8 mouse cellular contexts compared by ENCODE assay signal in the genomic region with DNA sequence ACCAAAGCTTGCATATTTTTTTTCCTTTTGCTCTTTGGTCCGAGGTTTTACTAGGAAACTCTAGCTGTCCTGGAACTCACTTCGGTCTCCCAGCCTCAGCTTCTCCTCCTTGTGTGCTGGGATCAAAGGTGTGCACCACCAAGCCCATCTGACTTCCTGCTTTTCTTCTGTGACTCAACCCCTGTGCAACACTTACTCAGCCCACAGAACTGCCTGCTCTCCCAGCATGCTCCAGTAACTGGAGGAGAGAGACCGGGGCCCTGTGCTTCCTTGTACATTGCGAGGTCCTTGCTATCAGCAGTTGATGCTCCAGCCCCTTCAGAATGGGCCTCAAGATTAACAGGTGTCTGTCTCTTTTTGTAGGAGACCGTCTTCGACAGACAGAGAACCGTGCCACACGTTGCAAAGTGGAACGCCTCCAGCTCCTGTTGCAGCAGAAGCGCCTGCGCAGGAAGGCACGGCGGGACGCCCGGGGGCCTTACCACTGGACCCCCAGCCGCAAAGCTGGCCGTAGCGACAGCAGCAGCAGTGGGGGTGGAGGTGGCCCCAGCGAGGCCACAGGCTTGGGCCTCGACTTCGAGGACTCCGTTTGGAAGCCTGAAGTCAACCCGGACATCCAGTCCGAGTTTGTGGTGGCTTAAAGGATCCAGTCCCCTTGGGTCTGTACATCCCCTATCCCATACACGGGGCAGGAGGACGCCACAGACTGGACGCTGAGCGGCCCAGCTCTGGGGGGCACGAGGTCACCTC. TPM values are rescaled to one million over a fixed set of nuclear protein-coding genes. Genes with fewer than 3 reads are reported as not detected.
DNase-seq lines count a peak whose midpoint lies in the region; ATAC-seq lines count a peak whose summit lies in the region.

No protein-coding gene starts in this region.

- ATAC-seq in heart, embryonic 11.5 days (replicated peaks; ENCODE audit: insufficient number of reproducible peaks, low FRiP score, low TSS enrichment) = no peak
- no peak for ATAC-seq in forebrain, embryonic 12.5 days (ENCODE audit: low FRiP score)
- ATAC-seq in limb, embryonic 15.5 days (ENCODE audit: insufficient number of reproducible peaks, low FRiP score, low TSS enrichment, low read depth) = no peak

- H3K27me3 ChIP-seq in heart, embryonic 11.5 days (ENCODE audit: control insufficient read depth, insufficient read depth, low read length) = no peaks in the 10 kb centered on the region
- H3K27me3 ChIP-seq in forebrain, embryonic 12.5 days = no peaks in the 10 kb centered on the region
- no peaks in the 10 kb centered on the region for H3K27me3 ChIP-seq in limb, embryonic 15.5 days

- peak overlapping the region; percentile 57 for H3K27ac ChIP-seq in heart, embryonic 11.5 days (ENCODE audit: low read depth, low read length)
- peak overlapping the region; percentile 61 for H3K27ac ChIP-seq in forebrain, embryonic 12.5 days
- peak overlapping the region; percentile 77 for H3K27ac ChIP-seq in limb, embryonic 15.5 days

- DNase-seq in heart, adult 8-10 months (ENCODE audit: low spot score) = no peak
- DNase-seq in 416B (ENCODE audit: low read depth) = peak; percentile 57
- DNase-seq in cerebellum, postnatal 36 days = no peak
- DNase-seq in layer of hippocampus, adult 9-11 months = no peak
- DNase-seq in ovary, postnatal 10 days (ENCODE audit: low spot score) = no peak

- H3K36me3 ChIP-seq in heart, embryonic 11.5 days (ENCODE audit: control insufficient read depth, insufficient read depth, low read length) = peaks cover 48% of the 10 kb centered on the region
- peaks cover 67% of the 10 kb centered on the region for H3K36me3 ChIP-seq in forebrain, embryonic 12.5 days (replicated peaks)
- peaks cover 58% of the 10 kb centered on the region for H3K36me3 ChIP-seq in limb, embryonic 15.5 days

- no peak overlapping the region for H3K4me3 ChIP-seq in heart, embryonic 11.5 days (ENCODE audit: low read depth, low read length)
- H3K4me3 ChIP-seq in forebrain, embryonic 12.5 days (replicated peaks) = no peak overlapping the region
- no peak overlapping the region for H3K4me3 ChIP-seq in limb, embryonic 15.5 days

- WGBS in heart, embryonic 11.5 days (ENCODE audit: insufficient replicate concordance) = 84% methylated on average over 29 of the region's 29 CpGs
- 85% methylated on average over 29 of the region's 29 CpGs for WGBS in forebrain, embryonic 12.5 days
- 80% methylated on average over 29 of the region's 29 CpGs for WGBS in limb, embryonic 15.5 days

- H3K9me3 ChIP-seq in heart, embryonic 11.5 days (replicated peaks; ENCODE audit: control insufficient read depth, low read length) = no peaks in the 10 kb centered on the region
- no peaks in the 10 kb centered on the region for H3K9me3 ChIP-seq in forebrain, embryonic 12.5 days
- no peaks in the 10 kb centered on the region for H3K9me3 ChIP-seq in limb, embryonic 15.5 days

- H3K4me2 ChIP-seq in heart, embryonic 11.5 days = no peak overlapping the region
- no peak overlapping the region for H3K4me2 ChIP-seq in forebrain, embryonic 12.5 days
- H3K4me2 ChIP-seq in limb, embryonic 15.5 days = no peak overlapping the region

- peaks cover 84% of the 10 kb centered on the region for H3K4me1 ChIP-seq in heart, embryonic 11.5 days (ENCODE audit: control insufficient read depth, insufficient read depth, low read length)
- H3K4me1 ChIP-seq in forebrain, embryonic 12.5 days = peaks cover 94% of the 10 kb centered on the region
- H3K4me1 ChIP-seq in limb, embryonic 15.5 days = peaks cover 94% of the 10 kb centered on the region

- no peak overlapping the region for H3K9ac ChIP-seq in heart, embryonic 11.5 days (ENCODE audit: low read depth, low read length)
- no peak overlapping the region for H3K9ac ChIP-seq in forebrain, embryonic 12.5 days
- H3K9ac ChIP-seq in limb, embryonic 15.5 days = no peak overlapping the region

RNA-seq across cellular contexts. Expression of a gene that starts 8.1 kb away (rescaled TPM):
- polyA plus RNA-seq in heart, embryonic 11.5 days (2014; fragmentation: Nextera tagmentation; extraction: Ambion mirVana) = 29.5 and 31.9 TPM in 2 replicates
- 100 to 1,000 TPM in 1 of 4 experiments, 10 to 100 TPM in 3; 83.9 to 111 (median 91.0) TPM for total RNA-seq in heart, adult 8-10 months (2022)
- 45.0 and 50.3 TPM in 2 replicates for polyA plus RNA-seq in forebrain, embryonic 12.5 days (2016; fragmentation: Nextera tagmentation; extraction: Ambion mirVana)
- polyA plus RNA-seq in limb, embryonic 15.5 days (2015; fragmentation: Nextera tagmentation; extraction: Ambion mirVana) = 13.4 and 14.0 TPM in 2 replicates

RNA-seq across cellular contexts. Expression of a gene that starts 9.6 kb away (rescaled TPM):
- polyA plus RNA-seq in heart, embryonic 11.5 days (2014; fragmentation: Nextera tagmentation; extraction: Ambion mirVana) = 49.1 and 52.7 TPM in 2 replicates
- total RNA-seq in heart, adult 8-10 months (2022) = 10 to 100 TPM; 34.7 to 69.7 (median 51.6) TPM
- 224 and 240 TPM in 2 replicates for polyA plus RNA-seq in forebrain, embryonic 12.5 days (2016; fragmentation: Nextera tagmentation; extraction: Ambion mirVana)
- 102 and 103 TPM in 2 replicates for polyA plus RNA-seq in limb, embryonic 15.5 days (2015; fragmentation: Nextera tagmentation; extraction: Ambion mirVana)

RNA-seq across cellular contexts. Expression of a gene that starts 15.5 kb away (rescaled TPM):
- 2.5 and 2.7 TPM in 2 replicates for polyA plus RNA-seq in heart, embryonic 11.5 days (2014; fragmentation: Nextera tagmentation; extraction: Ambion mirVana)
- total RNA-seq in heart, adult 8-10 months (2022) = 1 to 10 TPM; 3.8 to 6.1 (median 4.6) TPM
- 13.2 and 13.8 TPM in 2 replicates for polyA plus RNA-seq in forebrain, embryonic 12.5 days (2016; fragmentation: Nextera tagmentation; extraction: Ambion mirVana)
- 5.9 and 6.8 TPM in 2 replicates for polyA plus RNA-seq in limb, embryonic 15.5 days (2015; fragmentation: Nextera tagmentation; extraction: Ambion mirVana)

RNA-seq across cellular contexts. Expression of a gene that starts 16.6 kb away (rescaled TPM):
- 9.6 and 12.4 TPM in 2 replicates for polyA plus RNA-seq in heart, embryonic 11.5 days (2014; fragmentation: Nextera tagmentation; extraction: Ambion mirVana)
- total RNA-seq in heart, adult 8-10 months (2022) = 1 to 10 TPM; 4.9 to 7.7 (median 5.9) TPM
- polyA plus RNA-seq in forebrain, embryonic 12.5 days (2016; fragmentation: Nextera tagmentation; extraction: Ambion mirVana) = 11.1 and 11.6 TPM in 2 replicates
- polyA plus RNA-seq in limb, embryonic 15.5 days (2015; fragmentation: Nextera tagmentation; extraction: Ambion mirVana) = 12.8 and 13.3 TPM in 2 replicates

RNA-seq across cellular contexts. Expression of a gene that starts 17.7 kb away (rescaled TPM):
- 772 and 785 TPM in 2 replicates for polyA plus RNA-seq in heart, embryonic 11.5 days (2014; fragmentation: Nextera tagmentation; extraction: Ambion mirVana)
- 1,000 to 10,000 TPM; 1,050 to 1,135 (median 1,101) TPM for total RNA-seq in heart, adult 8-10 months (2022)
- 405 and 428 TPM in 2 replicates for polyA plus RNA-seq in forebrain, embryonic 12.5 days (2016; fragmentation: Nextera tagmentation; extraction: Ambion mirVana)
- polyA plus RNA-seq in limb, embryonic 15.5 days (2015; fragmentation: Nextera tagmentation; extraction: Ambion mirVana) = 494 and 537 TPM in 2 replicates
